Mouse (Mus musculus) kidney, adult 2 months (tissue): ENCODE measurements around the gene Scrn3. TPM values are rescaled to one million over a fixed set of nuclear protein-coding genes. Genes with fewer than 3 reads are reported as not detected.
A peak's percentile ranks its signal among the peaks of the same experiment; 100 is the strongest.

Source experiments
- DNase-seq: peaks from one replicate; pipeline ENCODE4 v3.0.0; 2021
- H3K27ac ChIP-seq: fragments of 200-500 bp; 2 replicates; pipeline ENCODE4 v1.5.1; 2012; ENCODE audit warnings: low read depth, low read length, control low read depth, inconsistent platforms; ENCODE audit not compliant: insufficient read depth
- H3K27me3 ChIP-seq: fragments of 200-500 bp; replicated peaks from 2 replicates; pipeline ENCODE4 v1.6.1; 2012; ENCODE audit warnings: mild to moderate bottlenecking, moderate library complexity, low read length, inconsistent platforms; ENCODE audit not compliant: control insufficient read depth, insufficient read depth
- H3K36me3 ChIP-seq: fragments of 200-500 bp; 2 replicates; pipeline ENCODE4 v1.6.1; 2012; ENCODE audit warnings: mild to moderate bottlenecking, moderate library complexity, low read length, inconsistent platforms; ENCODE audit not compliant: control insufficient read depth, insufficient read depth
- H3K4me1 ChIP-seq: fragments of 200-500 bp; 2 replicates; pipeline ENCODE4 v1.6.1; 2011; ENCODE audit warnings: low read length; ENCODE audit not compliant: control insufficient read depth, insufficient read depth
- H3K4me3 ChIP-seq: fragments of 200-500 bp; 2 replicates; pipeline ENCODE4 v1.5.1; 2011; ENCODE audit warnings: mild to moderate bottlenecking, low read depth, low read length, control low read depth; ENCODE audit not compliant: insufficient read depth
- CTCF ChIP-seq: fragments of 200-500 bp; conservative IDR thresholded peaks from 2 replicates; pipeline ENCODE4 v1.5.1; 2011; ENCODE audit warnings: low read depth, mild to moderate bottlenecking, control low read depth, low read length, moderate library complexity, mixed read lengths; ENCODE audit not compliant: insufficient read depth, insufficient read length
- POLR2A ChIP-seq: fragments of 200-500 bp; IDR thresholded peaks from one replicate; pipeline ENCODE4 v1.6.1; 2011; ENCODE audit warnings: low read depth, low read length, control low read depth
- WGBS: fragments of 180-500 bp; shearing (Covaris S2); methylation state at CpG from one replicate; pipeline ENCODE4 v1.1.7; 2018; 5-methylcytosine and 5-hydroxymethylcytosine counted together
- polyA plus RNA-seq: library from polyadenylated mRNA; depleted of rRNA; stranded (reverse); fragments of >200 nt; gene quantifications from 2 replicates; pipeline ENCODE4 v1.2.3, GENCODE M21; 2012

Scrn3 gene
- polyA plus RNA-seq, 1 experiment = 18.1 TPM

DNA sequence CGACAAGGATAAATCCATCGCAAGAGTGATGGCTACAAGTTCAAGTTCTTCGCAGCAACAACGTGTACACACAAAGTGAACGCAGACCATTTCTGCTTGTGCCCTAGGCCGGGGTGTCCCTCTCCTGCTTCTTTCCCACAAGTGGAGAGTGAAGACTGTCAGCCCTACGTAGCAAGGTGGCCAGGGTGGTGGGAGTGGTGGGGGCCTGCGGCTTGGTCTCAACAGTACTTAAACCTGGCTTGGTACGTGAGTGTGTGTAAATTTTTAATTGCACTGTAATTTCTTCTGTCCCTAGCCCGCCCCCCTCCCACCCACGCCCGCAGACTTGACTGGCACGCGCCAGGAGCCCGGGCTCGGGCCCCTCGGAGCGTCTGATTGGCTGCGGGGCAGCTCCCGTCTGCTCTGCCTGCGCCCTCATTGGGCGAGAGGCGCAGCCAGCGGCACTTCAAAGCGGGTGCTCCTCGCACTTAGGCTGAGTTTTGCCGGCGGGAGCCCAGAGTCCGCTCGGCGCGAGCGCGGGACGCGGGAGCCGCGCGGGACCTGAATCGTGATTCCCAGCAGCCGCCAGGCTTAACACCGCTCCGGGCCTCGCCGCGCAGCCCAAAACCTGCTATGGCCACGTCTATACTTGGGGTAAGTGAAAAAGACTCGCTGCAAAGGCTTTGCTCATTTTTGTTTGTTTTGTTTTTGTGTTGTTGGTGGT lies 40.8 kb upstream of the Scrn3 start, which contains the start of gene Sp9:
Gene Sp9, plus strand, starts transcription at position 467 of the 703 bp plus-strand sequence.
- Histone ChIP-seq H3K27ac (no peak within 1 kb of the TSS), H3K27me3 (peaks cover 21% of the 10 kb centered on the region), H3K4me3 (no peak within 1 kb of the TSS), H3K4me1 (peaks cover 2% of the 10 kb centered on the region; the same call in 1 of the 2 replicates), H3K36me3 (no peaks in the 10 kb centered on the region)
- WGBS = 4% methylated on average over 48 of the region's 48 CpGs
- peak; percentile 38 for DNase-seq
- no peak for TF ChIP-seq POLR2A
- TF ChIP-seq CTCF = no peak

DNA sequence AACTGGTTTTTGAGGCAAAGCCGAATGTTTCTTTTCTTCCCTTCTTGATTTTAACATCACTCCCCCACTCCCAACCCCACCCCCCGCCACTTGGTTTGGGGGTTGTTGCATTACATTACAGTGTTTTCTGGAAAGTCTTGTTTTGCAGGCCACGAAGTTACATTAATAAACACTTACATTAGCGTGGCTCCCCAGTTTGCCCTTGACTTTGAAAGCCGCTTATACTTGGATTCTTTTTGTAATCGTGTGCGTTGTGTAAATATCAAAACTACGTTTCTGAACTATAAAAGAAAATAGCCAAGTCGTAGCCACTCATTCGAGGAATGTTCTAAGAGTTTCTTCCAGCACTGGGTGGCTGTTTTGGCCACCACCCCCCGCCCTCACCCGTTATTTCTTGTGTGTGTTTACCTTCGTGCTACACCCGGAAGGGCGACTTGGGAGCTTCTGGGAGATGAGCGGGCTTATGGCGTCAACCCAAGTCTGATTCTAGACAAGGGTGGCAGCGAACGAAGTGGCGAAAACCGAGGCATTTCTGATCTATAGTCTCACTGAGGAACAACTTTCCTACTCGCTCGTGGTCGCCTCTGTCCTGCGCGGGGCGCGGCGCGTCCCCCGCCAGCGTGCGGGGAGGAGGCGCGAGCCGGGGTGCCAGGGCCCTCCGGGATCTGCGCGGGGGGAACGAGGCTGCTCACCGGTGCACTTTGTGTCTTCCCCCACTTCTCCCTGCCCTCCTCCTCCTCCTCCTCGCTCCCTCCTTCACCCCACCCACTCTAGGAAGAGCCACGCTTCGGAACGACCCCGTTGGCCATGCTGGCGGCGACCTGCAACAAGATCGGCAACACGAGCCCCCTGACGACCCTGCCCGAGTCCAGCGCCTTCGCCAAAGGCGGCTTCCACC lies 39.8 kb upstream of the Scrn3 start:
- Histone ChIP-seq H3K27ac (no peak overlapping the region), H3K4me1 (peaks cover 2% of the 10 kb centered on the region; the same call in 1 of the 2 replicates), H3K36me3 (no peaks in the 10 kb centered on the region), H3K27me3 (peaks cover 26% of the 10 kb centered on the region), H3K4me3 (no peak overlapping the region)
- 3% methylated on average over 55 of the region's 55 CpGs for WGBS
- TF ChIP-seq POLR2A = no peak
- TF ChIP-seq CTCF = no peak
- DNase-seq = peak; percentile 36

DNA sequence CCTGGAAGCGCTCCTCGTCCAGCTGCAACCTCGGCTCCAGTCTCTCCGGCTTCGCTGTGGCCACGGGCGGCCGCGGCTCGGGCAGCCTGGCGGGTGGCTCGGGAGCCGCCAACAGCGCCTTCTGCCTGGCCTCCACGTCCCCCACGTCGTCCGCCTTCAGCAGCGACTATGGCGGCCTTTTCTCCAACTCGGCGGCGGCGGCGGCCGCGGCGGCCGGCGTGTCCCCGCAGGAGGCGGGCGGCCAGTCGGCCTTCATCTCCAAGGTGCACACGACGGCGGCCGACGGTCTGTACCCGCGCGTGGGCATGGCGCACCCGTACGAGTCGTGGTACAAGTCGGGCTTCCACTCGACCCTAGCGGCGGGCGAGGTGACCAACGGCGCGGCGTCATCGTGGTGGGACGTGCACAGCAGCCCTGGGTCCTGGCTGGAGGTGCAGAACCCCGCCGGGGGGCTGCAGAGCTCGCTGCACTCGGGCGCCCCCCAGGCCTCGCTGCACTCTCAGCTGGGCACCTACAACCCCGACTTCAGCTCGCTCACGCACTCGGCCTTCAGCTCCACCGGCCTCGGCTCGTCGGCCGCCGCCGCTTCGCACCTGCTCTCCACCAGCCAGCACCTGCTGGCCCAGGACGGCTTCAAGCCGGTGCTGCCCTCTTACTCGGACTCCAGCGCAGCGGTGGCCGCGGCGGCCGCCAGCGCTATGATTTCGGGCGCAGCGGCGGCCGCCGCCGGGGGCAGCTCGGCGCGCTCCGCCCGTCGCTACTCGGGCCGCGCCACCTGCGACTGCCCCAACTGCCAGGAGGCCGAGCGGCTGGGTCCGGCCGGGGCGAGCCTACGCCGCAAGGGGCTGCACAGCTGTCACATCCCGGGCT lies 38.9 kb upstream of the Scrn3 start:
- peaks cover 29% of the 10 kb centered on the region for H3K27me3 ChIP-seq
- TF ChIP-seq POLR2A (no peak), CTCF (no peak)
- peaks cover 2% of the 10 kb centered on the region; the same call in 1 of the 2 replicates for H3K4me1 ChIP-seq
- no peaks in the 10 kb centered on the region for H3K36me3 ChIP-seq
- no peak for DNase-seq
- H3K4me3 ChIP-seq = peak overlapping the region; percentile 22; the same call in 1 of the 2 replicates
- no peak overlapping the region for H3K27ac ChIP-seq
- WGBS = under 1% methylated on average over 108 of the region's 110 CpGs

DNA sequence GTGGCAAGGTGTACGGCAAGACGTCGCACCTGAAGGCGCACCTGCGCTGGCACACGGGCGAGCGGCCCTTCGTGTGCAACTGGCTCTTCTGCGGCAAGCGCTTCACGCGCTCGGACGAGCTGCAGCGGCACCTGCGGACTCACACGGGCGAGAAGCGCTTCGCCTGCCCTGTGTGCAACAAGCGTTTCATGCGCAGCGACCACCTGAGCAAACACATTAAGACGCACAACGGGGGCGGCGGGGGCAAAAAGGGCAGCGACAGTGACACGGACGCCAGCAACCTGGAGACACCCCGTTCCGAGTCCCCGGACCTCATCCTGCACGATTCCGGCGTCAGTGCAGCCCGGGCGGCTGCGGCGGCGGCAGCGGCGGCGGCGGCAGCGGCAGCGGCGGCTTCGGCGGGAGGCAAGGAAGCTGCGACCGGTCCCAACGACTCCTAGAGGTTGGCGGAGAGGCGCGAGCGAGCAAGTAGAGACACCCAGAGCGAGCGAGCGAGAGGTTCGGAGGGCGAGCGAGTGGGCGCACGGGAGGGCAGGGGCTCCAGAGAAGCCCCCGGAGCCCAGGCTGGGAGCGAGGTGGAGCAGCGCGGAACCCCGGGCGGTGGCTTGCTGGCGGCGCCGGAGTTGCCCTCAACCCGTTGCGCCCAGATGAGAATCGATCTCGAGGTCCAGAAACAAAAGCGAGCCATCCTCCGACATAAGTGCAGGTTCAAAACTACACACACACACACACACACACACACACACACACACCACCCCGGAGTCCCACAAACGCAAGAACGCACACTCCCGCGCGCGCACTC lies 38.1 kb upstream of the Scrn3 start:
- peak; percentile 40 for DNase-seq
- Histone ChIP-seq H3K4me3 (0 out of 2 replicates have a peak overlapping the region, but pooled peaks have one; percentile 22), H3K4me1 (peaks cover 2% of the 10 kb centered on the region), H3K27me3 (peaks cover 29% of the 10 kb centered on the region), H3K36me3 (no peaks in the 10 kb centered on the region), H3K27ac (no peak overlapping the region)
- WGBS = 2% methylated on average over 88 of the region's 88 CpGs
- TF ChIP-seq CTCF = no peak
- TF ChIP-seq POLR2A = no peak

DNA sequence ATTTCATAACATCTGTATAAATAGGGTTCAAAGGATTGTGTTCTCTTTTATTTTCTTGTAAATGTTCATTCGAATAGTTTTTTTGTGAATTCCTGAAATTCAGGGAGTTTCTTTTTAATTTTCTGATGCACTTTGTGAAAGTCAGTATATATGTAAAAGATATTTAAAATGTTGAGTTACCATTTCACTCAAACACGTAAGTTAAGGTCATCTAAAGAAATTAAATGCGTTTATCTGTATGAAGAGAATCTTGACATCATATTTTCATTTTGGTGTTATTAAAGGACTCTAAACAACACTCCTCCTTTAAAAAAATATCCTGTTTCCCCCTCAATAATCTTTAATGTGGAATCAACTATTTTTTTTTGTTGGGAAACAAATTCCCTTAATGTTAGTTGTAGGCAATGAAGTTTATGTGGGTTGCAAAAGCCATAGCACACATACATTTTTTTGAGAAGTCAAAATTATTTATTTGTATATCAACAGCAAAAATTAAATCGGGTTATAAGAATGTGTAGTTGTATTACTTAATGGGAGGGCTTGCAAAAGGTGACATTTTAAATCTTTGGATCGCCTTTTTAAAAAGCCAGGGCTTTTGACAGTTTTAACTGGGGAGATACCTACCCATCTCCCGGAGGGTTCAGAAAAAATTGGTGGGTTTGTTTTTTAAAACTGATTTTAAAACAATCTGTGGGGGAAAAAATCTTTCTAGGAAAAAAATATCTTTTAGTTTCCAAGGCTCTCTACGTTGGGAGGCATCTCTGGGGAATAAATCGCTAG lies 37.0 kb upstream of the Scrn3 start:
- H3K4me1 ChIP-seq = peaks cover 2% of the 10 kb centered on the region
- H3K36me3 ChIP-seq = no peaks in the 10 kb centered on the region
- no peak overlapping the region for H3K4me3 ChIP-seq
- TF ChIP-seq POLR2A (no peak), CTCF (no peak)
- H3K27ac ChIP-seq = no peak overlapping the region
- H3K27me3 ChIP-seq = peaks cover 30% of the 10 kb centered on the region
- peak; percentile 13 for DNase-seq
- WGBS = 24% methylated on average over 8 of the region's 8 CpGs

DNA sequence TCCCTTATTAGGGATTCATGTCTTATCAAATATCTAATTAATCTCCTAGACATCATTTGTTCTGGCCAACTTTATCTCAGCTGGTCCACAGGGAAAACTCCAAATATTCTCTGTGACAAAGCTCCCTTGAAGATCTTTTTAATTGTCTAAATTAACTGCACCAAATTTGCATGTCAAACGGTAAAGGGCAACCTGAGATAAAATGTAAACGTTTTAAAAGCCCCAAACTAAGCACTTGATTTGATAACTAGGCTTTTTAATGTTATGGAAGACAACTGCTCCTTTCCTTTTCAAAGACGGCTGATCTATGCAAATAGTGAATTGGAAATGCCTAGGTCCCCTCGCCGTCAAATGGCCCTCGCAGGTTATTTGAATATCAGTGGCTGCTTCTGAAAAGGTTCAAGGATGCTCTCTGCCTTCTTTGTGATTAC lies 36.2 kb upstream of the Scrn3 start:
- peaks cover 27% of the 10 kb centered on the region for H3K27me3 ChIP-seq
- no peak for TF ChIP-seq CTCF
- TF ChIP-seq POLR2A = no peak
- no peak overlapping the region for H3K27ac ChIP-seq
- H3K36me3 ChIP-seq = no peaks in the 10 kb centered on the region
- no peak overlapping the region for H3K4me3 ChIP-seq
- DNase-seq = peak; percentile 24
- H3K4me1 ChIP-seq = peaks cover 2% of the 10 kb centered on the region
- whole genome bisulfite sequencing = 6% methylated on average over 6 of the region's 6 CpGs
